Mouse (Mus musculus) urinary bladder, adult 2 months (tissue): Measurements from ENCODE around the gene Mtmr4. TPM values are rescaled to one million over a fixed set of nuclear protein-coding genes. Genes with fewer than 3 reads are reported as not detected.

ENCODE experiments used
- DNase-seq: peaks from one replicate; pipeline ENCODE4 v3.0.0; 2022; ENCODE audit warnings: low spot score
- polyA plus RNA-seq: library from polyadenylated mRNA; depleted of rRNA; stranded (reverse); fragments of >200 nt; gene quantifications from 2 replicates; pipeline ENCODE4 v1.2.3, GENCODE M21; 2012; rRNA removed

The Mtmr4 gene
- 26.1 and 27.2 TPM in 2 replicates for polyA plus RNA-seq

DNA sequence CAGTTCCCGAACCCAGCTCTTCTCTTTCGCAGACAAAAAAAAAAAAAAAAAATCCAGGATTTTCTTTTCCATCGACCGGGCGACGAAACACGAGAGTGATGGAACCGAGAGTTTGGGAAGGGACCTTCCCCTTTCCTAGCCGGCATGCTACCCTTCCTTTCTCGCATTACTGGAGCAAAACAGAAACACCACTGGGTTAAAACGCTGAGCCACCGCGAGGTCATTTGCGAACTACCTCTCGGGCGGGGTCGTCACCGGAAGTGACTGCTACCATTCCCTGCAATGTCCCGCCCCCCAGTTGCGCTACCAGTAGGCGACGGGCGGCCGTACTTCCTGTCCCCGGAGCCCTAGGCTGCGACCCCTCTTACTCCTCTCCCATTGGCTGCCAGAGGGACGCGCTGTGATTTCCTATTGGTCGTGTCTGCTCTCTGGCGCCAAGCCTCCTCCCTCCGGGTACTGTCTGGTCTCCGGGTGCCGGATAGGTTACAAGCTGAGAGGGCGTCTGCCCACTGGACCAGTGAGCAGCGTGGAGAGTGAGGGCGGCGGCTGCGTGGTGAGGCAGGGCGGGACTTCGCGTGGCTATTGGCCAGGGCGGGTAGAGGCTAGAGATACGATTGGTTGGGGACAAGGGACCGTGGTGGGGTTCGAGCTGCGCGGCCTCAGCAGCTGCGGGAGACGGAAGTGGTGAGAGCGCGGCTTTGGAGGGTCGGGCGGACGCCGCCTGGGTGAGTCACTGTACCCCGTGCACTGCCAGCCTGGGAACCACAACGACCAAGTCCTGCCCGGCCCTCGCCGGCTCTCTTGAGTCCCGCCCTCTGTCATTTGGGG, at the start of gene Mtmr4:
TSS of gene Mtmr4 (plus strand) at position 637 of the 828 bp plus-strand sequence.
- DNase-seq = peak; percentile 97

DNA sequence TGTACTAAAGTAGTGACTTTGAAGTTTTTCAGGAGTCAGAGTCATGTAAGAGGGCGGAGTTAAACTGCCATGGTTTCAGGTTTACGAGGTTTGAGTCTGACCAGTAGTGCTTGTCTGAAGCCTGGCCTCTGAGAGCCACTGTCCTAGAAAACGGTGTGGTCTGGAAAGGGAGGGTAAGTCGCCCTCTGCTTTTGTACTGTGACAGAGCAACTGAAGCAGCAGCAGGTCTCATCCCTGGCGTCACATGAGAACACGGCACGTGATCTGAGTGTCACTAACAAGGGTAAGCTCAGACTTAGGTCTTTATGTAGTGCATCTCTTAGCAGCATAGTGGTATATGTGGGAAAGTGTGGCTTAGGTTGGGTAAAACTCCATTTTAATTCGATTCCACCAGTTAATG, 49.7 kb upstream of the Mtmr4 start:
- DNase-seq = no peak

DNA sequence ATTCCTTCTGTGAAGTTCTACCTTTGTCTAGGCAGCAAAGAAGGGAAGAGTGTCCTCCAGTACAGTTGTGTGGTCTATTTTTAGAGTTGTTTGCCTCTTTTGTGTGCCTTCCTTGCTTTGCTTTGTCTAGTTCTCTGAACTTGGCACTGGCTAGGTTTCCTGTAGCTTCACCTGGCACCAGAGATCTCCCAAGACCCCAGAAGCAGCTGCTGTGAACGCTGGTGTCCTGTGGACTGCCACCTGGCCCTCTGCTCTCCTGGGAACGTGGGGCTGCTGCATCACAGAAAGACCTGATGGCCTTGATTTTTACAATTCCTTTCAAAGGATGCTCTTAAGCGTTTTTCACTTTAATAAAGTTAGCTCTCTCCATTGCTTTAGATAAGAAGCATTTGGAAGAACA, 49.1 kb upstream of the Mtmr4 start:
- DNase-seq = no peak

GRCm38 (mm10) chr11:87553342-87553741, 38.6 kb upstream of the Mtmr4 start:
- no peak for DNase-seq

GRCm38 (mm10) chr11:87554386-87554785, 37.6 kb upstream of the Mtmr4 start:
- no peak for DNase-seq

GRCm38 (mm10) chr11:87555106-87555703, 36.8 kb upstream of the Mtmr4 start:
- no peak for DNase-seq

- DNase-seq = no peak
Measured at GRCm38 (mm10) chr11:87561208-87561607, 30.8 kb upstream of the Mtmr4 start.

DNA sequence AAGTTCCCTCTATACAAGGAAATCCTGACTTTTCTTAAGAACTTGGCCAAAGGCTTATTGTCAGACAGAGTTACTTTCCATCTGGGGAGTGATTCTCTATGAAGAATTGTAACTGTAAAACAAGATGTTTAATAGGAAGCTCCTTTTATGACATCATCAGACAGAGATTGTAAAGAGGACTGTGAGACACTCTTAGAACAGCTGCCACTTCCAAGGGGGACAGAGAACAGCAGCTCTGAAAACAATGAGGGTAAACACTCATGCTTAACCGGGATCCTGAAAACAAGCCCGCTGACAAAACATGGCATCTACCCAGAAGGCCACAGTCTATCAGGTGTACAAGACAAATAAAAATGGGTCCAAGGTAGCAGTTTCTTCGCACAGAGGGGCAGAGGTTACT, 25.5 kb upstream of the Mtmr4 start, which contains the start of gene Gm11492:
TSS of gene Gm11492 (plus strand) at position 153 of the 400 bp plus-strand sequence.
- no peak for DNase-seq

GRCm38 (mm10) chr11:87568255-87568953, 23.6 kb upstream of the Mtmr4 start, which contains the start of gene Sept4:
TSS of gene Sept4 (plus strand) at chr11:87568903.
- DNase-seq = no peak

GRCm38 (mm10) chr11:87570743-87571142, 21.2 kb upstream of the Mtmr4 start:
- DNase-seq = no peak

DNA sequence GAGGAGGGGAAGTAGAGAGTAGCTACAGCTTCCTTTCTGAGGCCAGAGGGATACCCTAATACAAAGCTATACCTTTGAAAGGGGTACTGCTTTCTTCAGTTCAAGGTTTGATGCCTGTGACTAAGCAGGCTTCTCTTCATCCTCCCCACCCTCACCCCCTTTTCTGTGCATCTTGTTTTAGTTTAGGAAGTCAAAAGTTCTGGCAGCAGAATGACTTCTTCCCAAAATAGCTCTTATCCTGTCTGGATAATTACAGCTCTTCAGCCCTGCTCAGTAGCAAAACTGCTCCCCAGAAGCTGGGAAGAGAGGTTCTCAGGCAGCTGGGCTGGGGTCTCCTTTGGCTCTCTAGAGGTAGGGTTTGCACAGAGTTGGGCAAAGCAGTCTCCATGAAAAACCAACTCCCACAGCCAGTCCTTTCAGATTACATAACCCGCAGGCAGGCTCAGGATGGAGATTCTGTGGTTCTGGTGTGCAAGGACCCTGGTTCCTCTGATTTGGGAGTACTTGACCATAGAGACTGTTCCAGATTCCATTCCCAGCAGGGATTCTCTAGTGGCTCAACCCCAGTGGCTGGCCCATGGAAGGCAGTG, 20.5 kb upstream of the Mtmr4 start:
- DNase-seq = no peak

DNA sequence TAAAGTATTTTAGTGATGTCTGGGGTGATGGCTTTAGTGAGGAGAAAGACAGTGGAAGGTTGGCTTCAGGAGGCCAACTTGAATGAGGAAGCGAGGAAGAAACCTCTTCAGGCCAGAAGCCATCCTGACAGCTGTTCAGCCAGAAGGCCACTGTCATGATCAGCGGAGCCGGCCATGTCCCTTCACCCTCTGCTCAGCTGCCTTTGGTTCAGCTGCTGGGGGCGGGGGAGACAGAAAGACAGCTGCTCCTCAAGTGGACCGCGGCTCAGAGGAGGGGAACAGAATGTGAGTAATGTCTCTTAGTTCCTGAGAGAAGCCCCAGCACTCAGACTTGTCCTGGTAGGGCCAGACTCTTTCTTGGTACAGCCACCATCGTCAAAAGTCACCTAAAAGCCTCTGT, 18.2 kb upstream of the Mtmr4 start:
- DNase-seq = no peak

DNA sequence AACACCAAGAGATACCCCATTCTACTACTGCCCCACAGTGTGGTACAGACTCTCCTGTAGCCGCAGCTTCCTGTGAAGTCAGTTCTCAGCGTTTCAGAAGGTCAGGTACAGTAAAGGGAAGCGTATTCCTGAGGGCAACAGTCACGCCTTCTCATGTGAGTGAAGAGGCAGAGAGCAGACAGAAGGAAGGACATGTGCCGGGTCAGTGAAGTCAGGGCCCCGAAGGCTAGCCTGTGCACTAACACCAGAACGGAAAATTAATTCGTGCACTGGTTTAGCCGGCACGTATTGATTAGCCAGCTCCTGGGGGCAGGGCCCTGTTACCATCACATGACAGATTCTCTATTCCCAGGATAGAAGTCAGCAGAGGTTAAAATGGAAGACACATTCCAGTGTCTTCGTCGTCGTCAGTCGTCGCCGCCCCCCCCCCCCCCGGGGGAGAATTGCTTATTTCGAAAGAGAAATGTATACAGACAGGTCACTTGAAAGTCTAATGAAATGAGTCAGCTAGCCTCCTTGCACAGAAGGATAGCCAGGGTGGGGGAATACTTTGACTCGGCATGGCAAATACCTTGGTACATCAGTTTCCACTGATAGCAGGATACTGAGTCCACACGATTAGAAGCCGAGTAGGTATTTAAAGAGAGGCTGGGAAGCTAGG, 17.3 kb upstream of the Mtmr4 start:
- DNase-seq = no peak

DNA sequence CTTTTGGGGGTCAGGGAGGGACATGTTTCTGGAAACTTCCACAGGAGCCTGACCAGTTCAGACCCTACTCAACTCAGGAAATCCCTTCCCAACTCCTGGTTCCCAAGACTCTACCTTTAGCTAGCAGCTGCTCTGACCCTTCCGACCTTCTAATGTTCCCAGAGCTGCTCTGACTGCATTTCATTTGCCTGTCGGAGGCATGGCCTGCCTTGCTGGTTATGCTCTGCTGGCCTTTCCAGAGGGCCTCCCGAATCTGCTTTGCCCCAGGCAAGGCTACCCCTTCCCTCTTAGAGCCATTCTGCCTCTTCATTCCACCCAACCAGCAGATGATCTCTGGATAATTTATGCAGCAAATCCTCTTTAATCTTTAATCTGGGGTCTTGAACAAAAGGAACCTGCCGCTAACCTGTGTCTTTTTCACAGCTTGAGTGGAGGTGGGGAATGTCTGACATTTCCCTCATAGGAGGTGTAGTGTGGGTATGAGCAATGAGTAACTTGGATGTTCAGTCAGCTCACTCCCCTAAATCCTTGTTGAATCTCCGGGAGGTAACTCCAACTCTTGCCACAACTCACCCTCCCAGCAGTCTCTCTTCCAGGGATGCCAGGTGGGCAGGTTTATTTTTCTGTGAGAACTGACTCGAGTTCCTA, 14.2 kb upstream of the Mtmr4 start:
- no peak for DNase-seq

- DNase-seq = peak; percentile 57
Measured at GRCm38 (mm10) chr11:87578249-87578962, 13.6 kb upstream of the Mtmr4 start.

- no peak for DNase-seq
Measured at GRCm38 (mm10) chr11:87578963-87579601, 12.9 kb upstream of the Mtmr4 start.

DNA sequence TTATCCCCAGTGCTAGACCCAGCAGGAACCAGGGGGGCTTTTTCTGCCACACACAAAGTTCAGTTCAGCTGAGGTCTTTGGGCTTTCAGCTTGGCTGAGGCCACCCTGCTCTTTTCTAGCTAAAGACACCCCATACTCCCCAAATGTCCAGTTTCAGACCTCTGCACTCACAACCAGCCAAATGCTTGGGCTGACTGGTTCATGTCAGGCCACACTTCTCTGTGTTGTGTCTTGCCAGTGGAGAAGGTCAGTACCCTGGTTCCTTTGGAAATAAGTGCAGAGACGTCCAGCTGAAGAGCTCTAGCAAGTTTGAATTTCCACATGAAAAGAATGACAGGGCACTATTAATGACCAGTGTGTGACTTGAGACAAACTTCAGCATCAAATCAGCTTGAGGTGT, 12.2 kb upstream of the Mtmr4 start:
- DNase-seq = no peak

DNA sequence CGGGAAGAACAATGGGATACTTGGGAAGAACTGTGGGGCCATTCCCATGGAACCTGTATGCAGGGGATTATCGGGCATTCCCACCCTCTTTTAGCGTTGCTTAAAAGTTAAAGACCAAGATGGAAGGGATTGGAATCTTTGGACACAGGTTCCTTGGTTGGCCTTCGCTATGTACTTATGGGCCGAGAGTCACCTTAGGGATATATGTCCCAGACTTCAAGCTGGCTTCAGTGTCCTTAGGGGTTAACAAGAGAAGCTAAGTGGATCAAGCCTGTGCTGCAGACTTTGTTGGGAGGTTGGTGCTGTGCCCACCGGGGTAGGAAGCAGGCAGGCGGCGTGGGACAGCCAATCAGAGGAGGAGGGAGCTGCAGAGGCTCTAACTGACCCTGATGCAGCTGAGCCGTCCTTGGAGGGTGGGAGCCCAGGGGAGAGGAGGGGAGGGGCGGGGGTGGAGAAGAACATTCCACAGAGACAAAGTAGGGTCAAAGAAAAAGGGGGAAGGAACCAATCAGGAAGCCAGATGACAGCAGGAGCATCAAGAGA, 11.3 kb upstream of the Mtmr4 start:
- DNase-seq = no peak

DNA sequence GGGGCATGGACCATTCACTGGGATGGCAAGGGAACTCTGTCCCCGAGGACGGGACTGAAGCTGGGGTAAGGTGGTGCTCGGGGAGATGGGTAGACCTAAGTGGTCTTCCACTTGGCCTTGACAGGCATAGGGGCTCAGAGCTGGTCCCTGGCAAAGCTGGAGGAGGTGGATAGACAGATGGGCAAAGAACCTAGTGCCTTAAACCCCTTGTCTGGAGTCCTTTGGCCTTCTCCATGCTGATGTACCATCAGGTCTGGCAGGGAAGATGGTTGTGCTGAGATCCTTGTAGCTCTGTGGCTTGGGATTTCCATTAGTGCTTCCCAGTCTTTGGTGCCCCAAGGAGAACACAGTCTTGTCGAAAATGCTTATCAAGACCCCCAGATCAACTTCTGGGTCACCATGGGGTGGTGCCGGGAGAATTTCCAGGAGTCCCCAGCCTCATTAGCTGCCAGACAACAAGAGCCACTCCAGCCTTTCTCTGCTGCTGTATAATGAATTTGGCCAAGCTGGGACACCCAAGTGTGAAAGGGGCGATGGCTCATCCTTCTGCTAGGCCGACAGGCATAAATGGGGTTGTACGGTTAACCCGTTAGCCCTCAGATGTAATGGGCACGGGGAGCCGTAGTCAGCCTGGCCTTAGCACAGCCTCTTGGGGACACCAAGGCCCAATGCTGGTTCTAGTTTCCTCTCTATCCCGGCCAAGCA, 10.6 kb upstream of the Mtmr4 start:
- no peak for DNase-seq
